Mouse (Mus musculus) layer of hippocampus, adult 9-10 months (tissue): ENCODE measurements around the gene Olfr173.

Source experiments
- DNase-seq: peaks from one replicate; pipeline ENCODE4 v3.0.0; 2022; ENCODE audit warnings: low spot score

Olfr173 gene

GRCm38 (mm10) chr16:58800168-58800567 lies at the start of gene Olfr173:
Gene Olfr173, minus strand, starts transcription at chr16:58800268.
- no peak for DNase-seq

GRCm38 (mm10) chr16:58826732-58827319 lies 26.8 kb upstream of the Olfr173 start, which contains the start of gene Olfr175-ps1:
Gene Olfr175-ps1, minus strand, starts transcription at chr16:58826782.
- no peak for DNase-seq

- DNase-seq, result no peak
These were observed 37.0 kb downstream of the Olfr173 start, which contains the start of gene Olfr172 for GRCm38 (mm10) chr16:58763076-58763475. Gene Olfr172, minus strand, starts transcription at chr16:58763176.

GRCm38 (mm10) chr16:58756191-58756590 lies 43.9 kb downstream of the Olfr173 start:
- DNase-seq, result no peak

GRCm38 (mm10) chr16:58751314-58751713 lies 48.8 kb downstream of the Olfr173 start:
- no peak for DNase-seq

GRCm38 (mm10) chr16:58746715-58747114 lies 53.4 kb downstream of the Olfr173 start:
- DNase-seq, result no peak
